Mouse (Mus musculus) adrenal gland, postnatal 4 days (tissue): Measurements from ENCODE around the gene Cfp. TPM values are rescaled to one million over a fixed set of nuclear protein-coding genes. Genes with fewer than 3 reads are reported as not detected.

ENCODE experiments used
- DNase-seq, 2 experiments: peaks; one replicate each; pipeline ENCODE4 v3.0.0; 2021 to 2022; ENCODE audit warnings: low spot score in 2 of 2, mixed read lengths in 2 of 2
- long read RNA-seq, 2 experiments: library from polyadenylated mRNA; stranded (forward); transcript quantifications; one replicate each; pipeline ENCODE4 v2.0.0; 2021
- total RNA-seq, 2 experiments: library from RNA; stranded (reverse); gene quantifications; 2 replicates each; pipeline ENCODE4 v1.2.3; 2021

Gene Cfp
- 10 to 100 TPM; 20.2 to 20.3 TPM for total RNA-seq
- long read RNA-seq, experiment 1, transcript Cfp-201 (9 exons, 1,636 nt): major isoform, 24 of 31 reads
- long read RNA-seq, experiment 1, partial matches to known transcripts: 4 of 31 reads
- long read RNA-seq, experiment 1, other reads (novel, unspliced or antisense): 3 of 31 reads
- long read RNA-seq, experiment 2, transcript Cfp-201 (9 exons, 1,636 nt): major isoform, 18 of 23 reads
- long read RNA-seq, experiment 2, partial matches to known transcripts: 3 of 23 reads
- long read RNA-seq, experiment 2, other reads (novel, unspliced or antisense): 2 of 23 reads

DNA sequence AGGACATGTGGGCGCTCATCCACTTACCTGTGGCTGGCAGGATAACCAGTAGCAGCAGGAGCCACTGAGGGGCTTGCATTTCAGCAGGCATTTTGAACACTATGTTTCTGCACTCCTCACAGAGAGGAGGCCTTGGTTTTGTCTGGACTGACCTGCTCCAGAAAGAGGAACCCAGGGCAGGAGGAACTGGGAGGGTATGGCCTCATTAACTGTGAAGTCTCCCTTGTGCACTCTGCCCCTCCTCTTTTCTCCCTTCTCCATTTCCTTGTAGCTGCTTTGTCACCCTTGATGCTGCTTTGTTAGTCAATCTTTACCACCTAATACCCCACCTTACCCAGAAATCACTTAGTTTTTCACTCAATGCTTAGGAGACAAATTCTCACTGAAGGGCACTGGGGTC is at the start of gene Cfp:
TSS of gene Cfp (minus strand) at position 192 of the 400 bp plus-strand sequence.
- no peak for DNase-seq

DNA sequence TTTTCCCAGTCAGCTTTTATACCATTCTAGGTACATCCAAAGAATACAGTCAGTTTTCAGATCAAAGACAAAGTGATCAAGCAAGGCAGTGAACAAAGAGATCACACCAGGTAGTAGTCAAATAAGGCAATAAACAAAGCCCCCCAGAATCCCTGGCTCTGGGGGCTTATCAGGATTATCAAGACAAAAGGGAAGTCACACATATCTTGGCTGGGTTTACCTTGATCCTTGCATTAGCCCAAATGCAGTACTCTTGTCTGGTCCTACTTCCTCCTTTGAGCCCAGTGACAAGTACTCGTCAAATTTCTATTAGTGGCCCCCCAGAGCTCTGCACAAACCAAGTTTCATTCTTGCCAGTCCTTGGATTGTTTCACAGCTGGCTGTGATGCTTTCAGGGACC is 49.5 kb upstream of the Cfp start:
- DNase-seq: no peak

DNA sequence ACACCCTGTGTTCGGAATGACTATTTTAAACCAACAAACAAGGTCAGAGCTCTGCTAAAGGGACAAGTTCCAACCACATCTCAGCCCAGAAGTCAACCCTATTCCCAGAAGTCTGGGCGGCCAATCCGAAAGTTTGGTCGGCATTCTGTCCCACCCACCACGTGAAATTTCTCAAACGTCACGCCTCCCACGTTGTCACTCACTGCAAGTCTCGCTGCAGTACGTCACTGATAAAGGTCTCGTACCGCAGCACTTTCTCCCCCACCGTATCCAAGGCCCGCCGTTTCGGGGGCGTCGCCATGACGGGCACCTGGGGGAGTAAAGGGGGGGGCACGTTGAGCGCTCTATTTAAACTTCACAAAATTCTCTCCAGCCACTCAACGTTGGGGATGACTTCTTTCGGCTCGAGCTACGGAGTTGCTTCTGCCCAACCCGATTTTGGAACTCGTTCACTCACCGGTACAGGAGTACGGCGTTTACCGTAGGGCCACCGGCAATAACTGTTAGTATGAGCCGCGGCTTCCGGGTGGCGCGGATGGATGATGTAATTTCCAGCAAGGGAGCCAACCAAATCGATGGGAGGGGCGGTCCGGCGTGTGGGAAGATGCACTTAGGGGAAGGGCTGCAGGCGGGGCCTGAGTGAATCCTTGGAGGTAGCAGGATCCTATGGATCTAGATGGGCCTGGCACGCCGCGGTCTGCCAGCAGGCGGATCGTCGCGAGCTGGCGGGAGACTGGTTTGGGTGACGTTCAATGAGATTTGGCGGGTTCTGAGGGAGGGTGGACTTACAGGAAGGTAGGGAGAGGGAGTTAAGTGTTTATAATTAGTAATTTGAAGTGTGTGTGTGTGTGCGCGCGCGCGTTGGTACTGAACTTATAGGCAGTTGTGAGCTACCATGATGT is 30.4 kb upstream of the Cfp start, which contains the start of gene Uxt:
TSS of gene Uxt (minus strand) at position 541 of the 902 bp plus-strand sequence.
- peak; percentile 66 to 71 for DNase-seq

DNA sequence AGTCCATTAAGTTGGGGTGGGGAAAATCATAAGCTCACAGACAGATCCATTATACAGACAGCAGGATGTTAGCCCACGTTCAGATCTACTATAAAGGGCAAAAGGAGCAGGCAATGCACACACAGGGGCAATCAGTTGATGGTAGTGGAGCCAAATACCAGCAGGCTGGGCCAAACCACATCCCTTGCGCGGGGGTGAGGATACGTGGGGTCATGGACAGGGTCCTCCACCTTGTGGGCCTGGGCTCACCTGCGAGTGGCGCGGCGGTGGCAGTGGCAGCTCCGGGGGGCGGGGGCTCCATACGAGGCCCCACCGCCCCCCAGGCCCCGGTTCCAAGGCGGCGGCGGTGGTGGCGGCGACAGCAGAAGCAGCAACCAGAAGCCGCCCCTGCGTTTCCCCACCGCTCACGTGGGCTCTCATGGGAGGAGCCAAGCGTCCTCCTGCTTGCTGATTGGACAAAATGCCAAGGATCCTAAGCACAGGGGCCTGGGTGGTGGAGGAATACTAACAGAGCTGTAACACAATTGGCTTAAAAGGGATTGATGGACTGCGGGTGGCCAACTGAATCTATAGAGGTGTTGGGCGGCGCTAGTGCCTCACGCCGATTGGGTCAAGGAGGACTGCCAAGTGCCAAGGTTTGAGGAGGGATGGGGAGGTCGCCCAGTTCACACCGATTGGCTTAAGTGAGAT is 19.0 kb upstream of the Cfp start, which contains the start of gene Elk1:
TSS of gene Elk1 (minus strand) at position 418 of the 690 bp plus-strand sequence.
- peak; percentile 31 to 62 for DNase-seq

DNA sequence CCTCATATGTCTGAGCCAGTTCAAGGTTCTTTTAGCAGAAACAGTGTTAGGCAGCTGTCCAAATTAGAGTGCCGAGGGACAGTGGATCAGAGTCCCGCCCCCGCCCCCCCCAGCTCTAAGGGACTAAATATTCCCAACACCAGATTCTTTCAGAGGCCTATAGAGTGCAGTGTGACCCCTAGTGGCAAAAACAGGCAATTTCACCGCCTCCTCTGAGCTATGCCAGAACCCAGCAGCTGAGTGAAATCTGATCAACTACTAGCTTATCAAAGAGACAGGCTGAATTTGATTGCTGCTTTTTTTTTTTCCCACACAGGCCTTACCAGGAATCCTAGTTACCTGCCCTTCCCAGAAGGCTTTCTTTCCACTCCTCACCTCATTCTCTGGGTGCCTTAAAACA is 14.7 kb upstream of the Cfp start:
- DNase-seq: no peak

DNA sequence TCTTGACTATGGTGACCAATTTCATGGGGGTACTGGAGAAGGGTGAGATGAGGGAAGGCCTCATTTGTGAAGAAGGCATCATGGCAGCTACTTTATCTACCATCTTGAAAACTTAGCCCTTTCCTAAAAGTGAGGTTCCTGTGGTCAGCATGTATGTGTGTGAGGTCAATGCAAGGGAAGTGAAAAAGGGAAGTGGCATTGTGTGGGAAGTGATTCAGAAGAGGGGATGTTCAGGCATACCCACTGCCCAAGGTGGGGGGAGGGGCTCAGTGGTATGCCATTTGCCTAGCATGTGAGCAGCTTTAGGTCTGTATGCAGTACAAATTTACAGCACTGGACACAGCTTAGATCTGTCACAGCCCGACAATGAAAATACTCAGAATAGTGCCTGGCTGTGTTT is 608 bp upstream of the Cfp start:
- DNase-seq: no peak

DNA sequence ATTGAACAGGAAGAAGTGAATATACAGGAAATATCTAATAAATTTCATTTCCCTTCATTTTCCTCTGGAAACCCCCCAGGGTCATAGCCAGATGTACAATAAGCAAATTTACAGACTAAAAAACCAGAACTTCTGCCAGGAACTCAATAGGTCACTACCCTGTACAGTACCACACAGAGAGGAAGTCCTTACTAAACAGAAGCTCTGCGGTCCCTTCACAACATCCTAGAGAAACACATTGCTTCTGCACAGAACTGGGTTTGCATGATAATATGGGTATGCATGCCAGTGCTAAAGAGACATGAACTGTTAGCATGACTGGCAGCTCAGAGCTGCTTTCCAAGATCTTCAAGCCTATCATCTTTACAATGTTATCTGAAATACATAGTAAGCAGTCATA is 1.5 kb downstream of the Cfp start:
- DNase-seq: no peak

DNA sequence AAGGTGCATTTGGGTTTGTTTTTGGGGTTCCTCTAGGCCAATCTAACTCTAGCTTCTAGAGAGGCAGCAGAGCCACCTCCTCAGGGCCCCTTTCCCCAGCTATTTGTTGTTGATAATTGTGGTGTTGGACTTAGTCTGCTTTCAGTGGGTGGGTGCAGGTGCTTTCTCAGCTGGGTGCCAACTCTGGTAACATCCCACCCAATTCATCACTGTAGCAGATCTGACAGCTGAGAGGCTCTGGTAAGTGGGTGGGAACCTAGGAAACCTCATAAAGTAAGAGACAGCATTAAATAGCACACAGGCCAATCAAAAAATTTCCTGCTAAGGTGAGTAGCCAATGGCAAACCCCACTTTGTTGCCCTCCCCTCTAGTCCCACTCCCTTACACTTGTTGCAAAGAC is 6.4 kb downstream of the Cfp start:
- DNase-seq: no peak

DNA sequence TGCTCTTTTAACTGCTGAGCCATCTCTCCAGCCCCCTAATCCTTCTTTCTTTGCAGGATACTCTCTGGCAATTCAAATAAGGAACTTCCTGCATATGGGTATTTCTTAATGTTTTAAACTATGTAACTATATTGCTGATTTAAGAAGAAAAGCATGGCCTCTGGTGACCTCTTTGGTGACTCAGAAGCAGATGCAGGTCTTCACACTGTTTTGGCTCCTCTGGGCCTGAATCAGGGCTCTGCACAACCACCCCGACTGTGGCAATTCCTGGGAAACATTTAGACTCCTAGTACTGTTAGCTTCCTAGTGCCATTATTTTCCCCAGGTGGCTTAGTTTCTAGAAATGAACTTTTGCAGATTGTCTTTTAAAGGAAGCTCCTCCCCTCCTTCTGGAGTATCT is 7.8 kb downstream of the Cfp start:
- DNase-seq: no peak

DNA sequence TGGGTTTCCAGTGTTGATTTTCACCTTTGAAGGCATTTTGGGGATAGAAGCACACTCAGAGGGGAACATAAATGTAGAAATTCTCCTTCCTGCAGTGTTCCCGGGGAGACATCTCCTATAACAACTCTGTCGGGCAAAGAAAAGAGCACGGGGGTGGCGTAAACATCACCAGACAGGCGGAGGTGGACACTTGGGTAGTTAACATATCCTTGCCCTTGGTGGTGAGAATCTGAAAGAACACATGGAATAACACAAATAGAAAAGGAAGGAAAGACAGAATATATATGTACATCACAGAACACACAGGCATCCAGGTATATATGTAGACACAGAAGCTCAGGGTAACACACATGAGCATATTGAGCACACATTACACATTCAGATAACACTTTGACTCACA is 10.0 kb downstream of the Cfp start:
- DNase-seq: no peak

DNA sequence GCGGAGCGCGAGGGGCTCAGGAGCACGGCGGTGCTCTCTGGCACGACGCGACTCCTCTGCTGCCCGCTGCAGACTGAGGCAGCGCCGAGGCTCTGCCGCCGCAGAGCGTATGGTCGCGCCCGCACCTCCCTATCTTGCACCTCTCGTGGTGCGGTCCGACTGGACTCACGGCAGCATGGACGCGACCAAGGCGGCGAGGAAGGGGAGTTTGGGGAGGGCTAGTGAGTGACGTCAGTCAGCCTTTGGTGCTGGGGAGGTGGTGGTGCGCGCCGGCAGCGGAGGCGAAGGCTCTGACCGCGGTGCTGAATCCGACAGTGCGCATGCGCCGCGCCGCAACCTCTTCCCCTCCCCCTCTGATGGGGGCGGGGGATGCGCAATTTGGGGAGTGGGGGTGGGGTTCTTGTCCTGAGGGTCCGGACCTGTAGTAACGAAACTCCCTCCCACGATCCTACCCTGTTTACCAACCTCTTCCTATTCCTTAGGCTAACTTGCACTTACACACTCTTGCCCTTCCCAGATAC is 10.5 kb downstream of the Cfp start, which contains the start of gene Syn1:
TSS of gene Syn1 (minus strand) at position 161 of the 521 bp plus-strand sequence.
- peak; percentile 24 to 40 for DNase-seq

DNA sequence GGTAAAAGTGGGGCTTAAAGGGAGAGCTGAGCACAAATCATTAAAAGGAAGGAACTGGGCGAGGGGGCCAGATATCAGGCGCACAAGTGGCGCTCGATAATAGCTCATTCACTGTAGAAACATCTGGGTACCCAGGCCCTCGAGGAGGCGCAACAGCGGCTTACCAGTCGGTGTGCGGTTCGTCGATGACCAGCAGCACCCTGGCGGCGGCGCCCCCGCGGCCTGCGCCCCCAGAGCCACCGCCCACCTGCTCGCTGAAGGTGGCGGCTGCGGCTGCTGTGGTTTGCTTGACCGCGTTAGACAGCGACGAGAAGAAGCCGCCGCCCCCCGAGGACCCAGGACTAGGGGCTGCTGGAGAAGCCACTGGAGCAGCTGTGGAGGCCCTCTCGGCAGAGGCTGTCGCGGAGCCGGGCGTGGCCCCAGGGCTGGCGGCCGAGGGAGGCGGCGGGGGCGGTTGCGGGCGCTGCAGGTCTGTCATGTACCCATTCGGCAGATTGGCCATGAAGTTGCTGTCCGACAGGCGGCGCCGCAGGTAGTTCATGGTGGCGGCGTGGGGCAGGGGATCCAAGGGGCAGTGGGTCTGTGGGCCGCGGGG is 11.0 kb downstream of the Cfp start:
- peak in 1 of 2 experiments; percentile 5 for DNase-seq

DNA sequence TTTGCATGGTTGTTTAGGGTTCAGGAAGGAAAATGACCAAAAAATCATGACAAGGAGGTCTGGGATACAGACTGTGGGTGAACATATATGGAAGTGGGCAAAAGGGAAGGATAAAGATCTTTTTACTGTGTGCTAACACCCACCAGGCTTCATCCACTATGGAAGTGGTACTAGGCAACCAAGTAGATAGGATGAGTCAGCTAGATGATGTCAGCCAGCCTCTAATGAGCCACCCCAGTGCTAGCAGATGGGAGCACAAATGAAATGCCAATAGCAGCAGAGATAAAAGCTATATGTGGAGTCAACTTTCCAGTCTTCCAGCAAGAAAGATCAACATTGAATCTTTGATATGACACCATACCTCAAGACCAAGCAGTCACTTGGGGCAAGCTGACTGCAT is 16.3 kb downstream of the Cfp start:
- DNase-seq: no peak

DNA sequence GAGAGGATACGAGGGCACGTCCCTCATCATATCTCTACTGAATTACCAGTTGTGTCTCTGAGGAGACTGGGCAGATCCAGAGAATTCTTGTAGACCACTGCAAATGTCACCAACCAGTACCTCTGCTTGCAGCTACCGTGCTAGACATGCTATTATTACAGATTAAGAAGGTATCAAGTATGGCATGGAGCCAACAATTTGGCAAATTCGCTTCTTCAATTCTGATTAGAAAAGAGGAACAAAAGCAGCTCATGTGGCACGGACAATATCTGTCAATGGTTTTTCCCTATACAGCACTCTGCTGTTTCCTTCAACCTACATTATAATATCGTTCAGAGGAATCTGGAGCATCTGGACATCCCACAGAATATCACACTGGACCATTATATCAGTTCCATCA is 17.6 kb downstream of the Cfp start:
- DNase-seq: no peak

DNA sequence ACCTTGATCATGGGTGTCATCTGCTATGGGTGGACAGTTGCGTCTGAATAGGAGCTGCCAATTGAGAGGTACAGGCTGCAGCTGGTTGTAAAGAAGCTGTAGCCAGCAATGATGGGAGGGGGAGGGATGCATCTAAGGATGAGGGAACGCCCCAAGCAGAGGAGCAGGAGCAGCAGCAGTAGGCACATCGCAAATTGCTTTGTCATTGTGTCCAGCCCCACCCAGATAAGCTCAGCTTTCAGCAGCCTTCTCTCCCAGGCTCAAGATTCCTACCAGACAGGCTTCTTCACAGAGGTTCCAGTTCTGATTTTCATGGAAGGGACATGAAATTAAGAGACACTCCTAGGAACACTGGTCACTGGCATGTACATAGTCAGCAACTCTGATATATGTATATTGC is 21.3 kb downstream of the Cfp start:
- DNase-seq: no peak

Other genes with a start within 250 kb of the Cfp start
- gene Cdk16, start 243.6 kb downstream of the Cfp start, total RNA-seq: 100 to 1,000 TPM; 173 to 185 TPM
- gene Usp11, start 227.6 kb downstream of the Cfp start, total RNA-seq: 10 to 100 TPM; 49.7 to 53.2 TPM
- 100 to 1,000 TPM; 161 to 168 TPM for gene Araf, start 133.7 kb downstream of the Cfp start, total RNA-seq
- gene Timp1, start 61.4 kb downstream of the Cfp start, total RNA-seq: 10 to 100 TPM; 42.4 to 44.6 TPM
- 10 to 100 TPM; 12.7 to 15.6 TPM for gene Syn1, start 10.6 kb downstream of the Cfp start, total RNA-seq
- gene Elk1, start 19.1 kb upstream of the Cfp start, total RNA-seq: 10 to 100 TPM; 18.1 to 22.9 TPM
- 10 to 100 TPM; 32.9 to 36.2 TPM for gene Uxt, start 30.5 kb upstream of the Cfp start, total RNA-seq
- gene Zfp182, start 130.8 kb upstream of the Cfp start, total RNA-seq: 10 to 100 TPM; 10.5 to 10.8 TPM
- gene Spaca5, start 136.9 kb upstream of the Cfp start, total RNA-seq: not detected
- gene Zfp300, start 158.0 kb upstream of the Cfp start, total RNA-seq: 1 to 10 TPM; 3.4 to 4.3 TPM
- gene Ssxa1, start 184.3 kb upstream of the Cfp start, total RNA-seq: not detected
- gene Gm21876, start 244.1 kb upstream of the Cfp start, total RNA-seq: not detected